In the genomic region with DNA sequence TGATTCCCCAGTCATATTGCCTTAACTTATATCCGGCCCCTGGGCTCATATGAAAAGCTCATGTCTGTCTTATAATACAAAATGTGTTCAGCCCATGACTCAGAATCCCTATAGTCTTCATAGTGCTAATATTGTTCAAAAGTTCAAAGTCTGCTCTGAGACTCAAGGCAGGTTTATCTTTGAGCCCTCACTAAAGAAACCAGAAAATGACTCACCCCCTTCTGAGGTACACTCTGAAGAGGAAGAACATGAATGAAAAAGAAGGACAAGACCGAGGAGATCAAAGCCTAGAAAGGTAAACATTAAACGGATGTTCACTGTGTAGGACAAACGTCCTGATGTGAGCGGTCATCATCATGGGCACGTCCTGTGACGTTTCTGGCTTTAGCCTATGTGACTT, we compare ENCODE assay signal across 27 mouse cellular contexts.
"Had no signal": no experiment of that assay in that cellular context is flagged by ENCODE, and none has a peak within 500 bp of the region (broad histone marks: within the 10 kb centered on the region; RNA-seq: fewer than 3 reads in every experiment).

No protein-coding gene starts in this region.

- H3K9ac ChIP-seq: embryonic facial prominence, embryonic 12.5 days; embryonic facial prominence, embryonic 13.5 days; embryonic facial prominence, embryonic 15.5 days; forebrain, embryonic 12.5 days; forebrain, embryonic 13.5 days; forebrain, embryonic 15.5 days; forebrain, postnatal 0 days had no signal

- H3K4me1 ChIP-seq: embryonic facial prominence, embryonic 10.5 days; embryonic facial prominence, embryonic 12.5 days; embryonic facial prominence, embryonic 13.5 days; embryonic facial prominence, embryonic 15.5 days; forebrain, embryonic 10.5 days; forebrain, embryonic 12.5 days; forebrain, embryonic 13.5 days; forebrain, embryonic 15.5 days had no signal

- H3K9me3 ChIP-seq: embryonic facial prominence, embryonic 12.5 days; embryonic facial prominence, embryonic 15.5 days; forebrain, embryonic 12.5 days had no signal

- ATAC-seq: forebrain, embryonic 13.5 days; forebrain, embryonic 14.5 days; forebrain, embryonic 15.5 days; forebrain, embryonic 16.5 days; forebrain, postnatal 0 days had no signal

- H3K4me2 ChIP-seq: embryonic facial prominence, embryonic 12.5 days; embryonic facial prominence, embryonic 13.5 days; embryonic facial prominence, embryonic 15.5 days; forebrain, embryonic 12.5 days; forebrain, embryonic 13.5 days; forebrain, embryonic 15.5 days had no signal

- H3K4me3 ChIP-seq: embryonic facial prominence, embryonic 10.5 days; embryonic facial prominence, embryonic 12.5 days; embryonic facial prominence, embryonic 13.5 days; embryonic facial prominence, embryonic 15.5 days; erythroblast, embryonic 14.5 days; forebrain, embryonic 10.5 days; forebrain, embryonic 12.5 days; forebrain, embryonic 13.5 days; forebrain, embryonic 15.5 days; gastrocnemius, adult 2 months had no signal

- DNase-seq: cerebellum, adult 18-20 months; cerebellum, adult 2 months; cerebellum, adult 8-10 months; cerebellum, adult 9-10 months; cerebellum, adult 9-11 months; cerebellum, postnatal 10 days; cerebellum, postnatal 14 days; cerebellum, postnatal 25 days; cerebellum, postnatal 36 days; embryo, embryonic 11 days; forebrain, postnatal 0 days; gastrocnemius, adult 2 months; gastrocnemius, postnatal 10 days; gastrocnemius, postnatal 14 days; gastrocnemius, postnatal 25 days; gastrocnemius, postnatal 36 days had no signal

- H3K27ac ChIP-seq: embryonic facial prominence, embryonic 10.5 days; embryonic facial prominence, embryonic 12.5 days; embryonic facial prominence, embryonic 13.5 days; embryonic facial prominence, embryonic 15.5 days; forebrain, embryonic 10.5 days; forebrain, embryonic 12.5 days; forebrain, embryonic 13.5 days; forebrain, embryonic 15.5 days; gastrocnemius, adult 2 months had no signal

- H3K27me3 ChIP-seq: embryonic facial prominence, embryonic 12.5 days; embryonic facial prominence, embryonic 13.5 days; embryonic facial prominence, embryonic 15.5 days; forebrain, embryonic 12.5 days; forebrain, embryonic 13.5 days; forebrain, embryonic 15.5 days had no signal

- H3K36me3 ChIP-seq: embryonic facial prominence, embryonic 10.5 days; embryonic facial prominence, embryonic 12.5 days; embryonic facial prominence, embryonic 13.5 days; embryonic facial prominence, embryonic 15.5 days; forebrain, embryonic 10.5 days; forebrain, embryonic 12.5 days had no signal
